Mouse (Mus musculus) forebrain, postnatal 0 days (tissue): Measurements from ENCODE around the gene Amfr. TPM values are rescaled to one million over a fixed set of nuclear protein-coding genes. Genes with fewer than 3 reads are reported as not detected.

Experiments
- ATAC-seq: fragments of 200-750 bp; cut with Nextera tagmentation; 2 replicates; pipeline ENCODE4 v1.8.0; 2017; ENCODE audit warnings: mild to moderate bottlenecking, moderate library complexity
- DNase-seq: peaks from one replicate; pipeline ENCODE4 v3.0.0-alpha.2; 2015
- H3K27ac ChIP-seq: fragments of 300-500 bp; sonication (generic); 2 replicates; pipeline ENCODE4 v1.5.1; 2014; ENCODE audit warnings: low read depth, mild to moderate bottlenecking, antibody characterized with exemption, low read length, moderate library complexity, mixed read lengths
- H3K27me3 ChIP-seq: fragments of 300-500 bp; sonication (generic); 2 replicates; pipeline ENCODE4 v1.6.1; 2014; ENCODE audit warnings: mild to moderate bottlenecking, low read length, mixed read lengths; ENCODE audit not compliant: insufficient read depth
- H3K36me3 ChIP-seq: fragments of 300-500 bp; sonication (generic); 2 replicates; pipeline ENCODE4 v1.6.1; 2014; ENCODE audit warnings: mild to moderate bottlenecking, moderate library complexity; ENCODE audit not compliant: insufficient read depth
- H3K4me1 ChIP-seq: fragments of 300-500 bp; sonication (generic); 2 replicates; pipeline ENCODE4 v1.6.1; 2014; ENCODE audit warnings: antibody characterized with exemption; ENCODE audit not compliant: insufficient read depth
- H3K4me2 ChIP-seq: fragments of 300-500 bp; sonication (generic); 2 replicates; pipeline ENCODE4 v1.6.1; 2014; ENCODE audit warnings: low read depth, mild to moderate bottlenecking, moderate library complexity
- H3K4me3 ChIP-seq: fragments of 300-500 bp; sonication (generic); 2 replicates; pipeline ENCODE4 v1.5.1; 2014; ENCODE audit warnings: low read depth, low read length, mixed read lengths
- H3K9ac ChIP-seq: fragments of 300-500 bp; sonication (generic); 2 replicates; pipeline ENCODE4 v1.6.1; 2014; ENCODE audit warnings: mild to moderate bottlenecking
- H3K9me3 ChIP-seq: fragments of 300-500 bp; sonication (generic); 2 replicates; pipeline ENCODE4 v1.6.1; 2016; ENCODE audit warnings: low read length
- CTCF ChIP-seq: sonication (generic); IDR thresholded peaks from 2 replicates; pipeline ENCODE4 v1.5.1; 2016; ENCODE audit warnings: antibody characterized with exemption, control low read depth, low read depth
- WGBS: fragments of 180-500 bp; shearing (Covaris S2); extraction: QIAGEN DNeasy Blood & Tissue Kit; methylation state at CpG from one replicate; pipeline ENCODE4 v1.1.7; 2014; 5-methylcytosine and 5-hydroxymethylcytosine counted together
- polyA plus RNA-seq: library from polyadenylated mRNA; unstranded; fragments of >200 nt; fragmentation: Nextera tagmentation; extraction: Ambion mirVana; gene quantifications from 2 replicates; pipeline ENCODE4 v1.2.1, GENCODE M21; 2015
- total RNA-seq: library from RNA; depleted of rRNA; stranded (reverse); fragments of >200 nt; gene quantifications from 2 replicates; pipeline ENCODE4 v1.2.3, GENCODE M21; 2014

Gene Amfr
- total and polyA plus RNA-seq, 2 experiments from 2014 or later: 90.2 to 163 TPM

DNA sequence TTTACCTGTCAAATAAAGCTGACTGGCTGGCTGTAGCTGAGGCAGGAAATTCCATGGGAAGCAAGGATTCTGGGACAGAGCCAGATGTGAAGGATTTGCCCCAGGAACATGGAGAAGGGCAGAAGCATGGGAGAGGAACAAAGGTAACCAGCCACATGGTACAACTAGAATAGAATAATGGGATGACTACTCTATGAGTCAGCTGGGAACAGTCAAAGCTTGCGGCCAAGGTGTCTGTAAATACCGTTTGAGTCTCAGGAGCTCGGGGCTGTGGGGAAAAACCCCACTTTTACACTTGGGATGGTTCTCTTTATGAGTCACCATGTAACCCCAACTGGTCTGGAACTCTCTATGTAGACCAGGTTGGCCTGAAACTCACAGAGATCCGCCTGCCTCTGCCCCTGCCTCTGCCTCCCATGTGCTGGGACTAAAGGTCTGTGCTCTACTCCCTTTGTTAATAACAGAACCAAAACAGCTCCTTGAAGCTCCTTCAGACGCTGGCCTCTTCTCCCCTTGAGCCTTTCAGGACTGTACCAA lies 30.9 kb downstream of the Amfr start:
- ATAC-seq (no peak), DNase-seq (no peak)
- WGBS: 92% methylated on average over 5 of the region's 5 CpGs
- H3K9me3 ChIP-seq: no peaks in the 10 kb centered on the region
- no peak overlapping the region for H3K4me3 ChIP-seq
- H3K9ac ChIP-seq: no peak overlapping the region
- no peak overlapping the region for H3K4me2 ChIP-seq
- TF ChIP-seq CTCF: no peak
- no peaks in the 10 kb centered on the region for H3K4me1 ChIP-seq
- peaks cover 71% of the 10 kb centered on the region for H3K36me3 ChIP-seq
- no peaks in the 10 kb centered on the region for H3K27me3 ChIP-seq
- no peak overlapping the region for H3K27ac ChIP-seq

DNA sequence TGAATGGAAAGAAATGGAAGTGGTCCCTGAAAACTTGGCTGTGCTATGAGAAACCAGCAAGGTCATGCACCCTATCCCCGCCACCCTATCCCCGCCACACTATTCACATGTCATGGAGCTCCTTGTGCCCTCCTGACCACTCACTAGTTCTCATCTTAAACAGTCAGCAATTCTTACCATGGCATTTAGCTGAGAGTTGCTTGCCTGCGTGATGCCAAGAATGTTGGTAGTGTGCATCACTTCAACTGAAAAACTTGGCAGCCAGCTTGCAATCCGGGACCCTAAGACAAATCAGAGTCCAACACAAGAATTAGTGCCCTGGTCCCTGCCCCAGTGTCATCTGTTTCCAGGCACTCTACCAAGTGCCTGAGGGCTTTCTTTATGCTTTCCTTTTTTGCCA lies 32.5 kb downstream of the Amfr start:
- H3K4me1 ChIP-seq: no peaks in the 10 kb centered on the region
- H3K27ac ChIP-seq: no peak overlapping the region
- DNase-seq: no peak
- H3K27me3 ChIP-seq: no peaks in the 10 kb centered on the region
- WGBS: 69% methylated on average over 4 of the region's 4 CpGs
- TF ChIP-seq CTCF: no peak
- H3K9ac ChIP-seq: no peak overlapping the region
- no peak overlapping the region for H3K4me2 ChIP-seq
- peaks cover 74% of the 10 kb centered on the region for H3K36me3 ChIP-seq
- H3K4me3 ChIP-seq: no peak overlapping the region
- no peak for ATAC-seq
- H3K9me3 ChIP-seq: no peaks in the 10 kb centered on the region

DNA sequence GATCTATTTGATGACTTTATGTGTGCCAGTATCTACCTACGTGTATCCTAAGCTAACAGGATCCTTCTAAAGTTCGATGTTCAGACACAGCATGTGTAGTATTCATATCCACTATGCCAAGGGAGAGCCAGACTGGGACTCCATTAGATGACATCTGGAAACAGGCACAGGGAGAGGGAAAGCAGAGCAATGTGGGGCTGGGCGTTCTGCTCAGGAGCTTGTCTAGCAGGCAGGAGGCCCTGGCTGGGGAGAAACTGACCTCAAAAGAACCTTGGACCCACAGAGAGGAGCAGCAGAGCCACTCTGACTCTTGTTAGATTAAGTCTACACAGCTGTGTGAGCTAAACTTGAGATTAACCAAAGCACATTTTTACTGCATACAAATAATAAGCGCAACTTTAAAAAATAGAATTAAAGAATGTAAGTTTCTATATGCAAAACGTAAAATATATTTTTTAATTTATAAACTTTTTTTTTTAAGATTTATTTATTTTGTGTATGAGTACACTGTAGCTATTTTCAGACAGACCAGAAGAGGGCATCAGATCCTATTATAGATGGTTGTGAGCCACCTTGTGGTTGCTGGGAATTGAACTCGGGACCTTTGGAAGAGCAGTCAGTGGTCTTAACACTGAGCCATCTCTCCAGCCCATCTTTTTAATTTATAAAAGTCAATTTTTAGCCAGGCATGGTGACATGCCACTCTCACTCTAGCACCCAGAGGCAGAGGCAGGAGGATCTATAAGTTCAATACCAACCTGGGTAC lies 36.0 kb downstream of the Amfr start:
- 96% methylated on average over 6 of the region's 6 CpGs for WGBS
- ATAC-seq: no peak
- H3K36me3 ChIP-seq: peaks cover 79% of the 10 kb centered on the region
- peak; percentile 28; the same call in 1 of the 2 replicates for TF ChIP-seq CTCF
- DNase-seq: no peak
- H3K4me3 ChIP-seq: no peak overlapping the region
- H3K4me1 ChIP-seq: no peaks in the 10 kb centered on the region
- no peak overlapping the region for H3K4me2 ChIP-seq
- no peak overlapping the region for H3K27ac ChIP-seq
- no peaks in the 10 kb centered on the region for H3K27me3 ChIP-seq
- H3K9ac ChIP-seq: no peak overlapping the region
- H3K9me3 ChIP-seq: no peaks in the 10 kb centered on the region

DNA sequence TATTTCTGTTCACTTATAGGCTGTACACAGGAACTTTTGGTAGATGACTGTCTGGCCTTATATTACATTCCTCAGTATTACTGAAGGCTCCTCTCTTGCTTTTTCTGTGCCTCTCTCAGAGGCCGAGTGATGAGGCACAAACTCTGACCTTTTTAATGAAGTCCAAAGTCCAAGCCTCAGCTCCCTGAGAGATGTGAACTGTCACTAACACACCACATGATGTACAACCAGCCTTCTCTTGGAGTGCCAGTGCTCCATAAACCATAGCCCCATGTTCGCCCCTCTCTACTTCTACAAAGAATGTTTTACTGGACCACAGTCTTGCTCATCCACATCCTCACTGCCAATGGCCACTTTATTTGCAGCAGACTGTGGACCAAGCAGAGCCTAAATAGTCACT lies 37.3 kb downstream of the Amfr start:
- Histone ChIP-seq H3K4me1 (no peaks in the 10 kb centered on the region), H3K4me3 (no peak overlapping the region), H3K36me3 (peaks cover 76% of the 10 kb centered on the region), H3K27me3 (no peaks in the 10 kb centered on the region), H3K4me2 (no peak overlapping the region), H3K9ac (no peak overlapping the region), H3K27ac (no peak overlapping the region), H3K9me3 (no peaks in the 10 kb centered on the region)
- ATAC-seq (no peak), DNase-seq (no peak)
- WGBS: 99% methylated on average over 2 of the region's 2 CpGs
- no peak for TF ChIP-seq CTCF

DNA sequence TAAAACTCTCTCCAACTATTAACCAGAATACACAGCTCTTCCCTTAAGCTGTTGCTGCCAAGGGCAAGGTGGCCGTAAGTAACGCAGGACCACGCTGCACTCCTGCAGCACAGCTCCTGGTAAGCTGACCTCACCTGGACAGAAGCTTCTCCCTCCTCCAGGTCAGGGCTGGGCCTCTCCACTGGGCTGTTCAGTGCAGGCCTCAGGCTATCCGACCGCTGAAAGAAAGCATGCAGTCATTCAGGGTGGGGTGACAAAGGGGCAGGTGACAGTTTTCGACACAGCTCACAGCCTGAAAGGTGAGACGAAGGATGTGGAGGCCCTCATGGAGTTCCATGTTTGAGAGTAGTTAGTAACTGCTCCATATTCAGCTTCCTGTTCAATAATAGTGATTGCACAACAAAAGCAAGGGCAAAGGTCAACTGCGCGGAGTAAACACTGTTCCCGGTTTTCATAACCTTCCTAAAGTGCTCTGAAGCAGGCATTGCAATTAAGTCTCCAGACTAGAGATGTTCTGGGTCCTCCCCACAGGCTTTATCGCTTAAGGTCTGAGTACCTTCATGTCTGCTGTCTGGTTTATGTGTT lies 37.9 kb downstream of the Amfr start:
- Histone ChIP-seq H3K27me3 (no peaks in the 10 kb centered on the region), H3K4me3 (no peak overlapping the region), H3K9me3 (no peaks in the 10 kb centered on the region), H3K36me3 (peaks cover 76% of the 10 kb centered on the region), H3K4me2 (no peak overlapping the region), H3K9ac (no peak overlapping the region), H3K4me1 (no peaks in the 10 kb centered on the region), H3K27ac (no peak overlapping the region)
- DNase-seq (no peak), ATAC-seq (no peak)
- TF ChIP-seq CTCF: no peak
- 89% methylated on average over 11 of the region's 11 CpGs for WGBS

DNA sequence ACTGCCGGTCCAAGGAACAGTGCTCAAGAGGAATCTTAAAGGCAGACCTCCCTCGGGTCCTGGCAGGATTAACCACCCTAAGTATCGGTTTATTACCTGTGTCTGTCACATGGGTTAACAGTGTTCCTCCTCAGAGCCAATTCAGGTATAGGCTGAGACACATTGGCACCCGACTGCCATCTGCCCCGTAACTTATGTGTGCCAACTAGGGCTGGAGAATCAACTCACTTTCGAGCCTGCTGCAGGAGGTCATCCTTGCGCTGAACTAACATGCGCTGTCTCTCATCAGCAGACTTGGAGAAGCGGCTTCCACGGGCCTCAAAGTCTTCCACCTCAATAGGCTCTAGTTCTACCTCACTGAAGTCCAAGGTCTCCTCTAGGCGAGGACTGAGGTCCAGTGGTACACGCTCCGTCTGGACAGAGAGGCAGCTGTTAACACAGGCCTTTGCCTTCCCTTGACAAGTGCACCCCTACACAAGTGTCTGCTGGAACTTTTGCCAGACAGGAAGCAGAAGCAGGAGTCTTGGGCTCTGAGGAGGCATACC lies 38.7 kb downstream of the Amfr start:
- Histone ChIP-seq H3K4me2 (no peak overlapping the region), H3K36me3 (peaks cover 70% of the 10 kb centered on the region), H3K9ac (no peak overlapping the region), H3K4me3 (no peak overlapping the region), H3K27me3 (no peaks in the 10 kb centered on the region), H3K4me1 (no peaks in the 10 kb centered on the region), H3K27ac (no peak overlapping the region), H3K9me3 (no peaks in the 10 kb centered on the region)
- no peak for TF ChIP-seq CTCF
- no peak for DNase-seq
- WGBS: 93% methylated on average over 13 of the region's 13 CpGs
- no peak for ATAC-seq
